Mouse (Mus musculus): ENCODE measurements around the gene Pip4k2a.

DNA sequence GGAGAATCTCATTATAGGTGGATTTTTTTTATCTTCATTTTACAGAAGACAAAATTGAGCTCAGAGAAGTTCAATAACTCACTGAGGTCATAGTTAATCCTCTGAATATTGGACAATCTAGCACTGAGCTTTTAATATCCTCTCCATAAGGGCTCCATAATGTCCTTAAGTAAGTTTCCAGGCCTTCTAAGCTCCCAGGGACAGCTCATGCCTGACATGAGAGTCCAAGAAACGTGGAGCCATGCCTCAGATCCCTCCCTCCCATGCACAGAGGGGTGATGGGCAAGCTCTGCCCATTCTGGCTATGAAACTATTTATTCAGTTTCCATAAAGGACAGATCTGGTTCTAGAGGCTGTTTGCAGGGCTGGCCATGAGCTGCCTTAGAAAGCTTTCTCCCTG lies 52.5 kb downstream of the Pip4k2a start:
- no peak for TF ChIP-seq CTCF (IDR thresholded peaks at IDR 0.05; ENCODE audit: insufficient read depth, low read length)
- no peak for TF ChIP-seq POLR2A (IDR thresholded peaks at IDR 0.05; ENCODE audit: borderline replicate concordance, extremely low read depth, low read depth, low read length)

Data from lung, adult 2 months (tissue).